Mouse (Mus musculus) CH12.LX (cell line): ENCODE measurements at regions not wholly inside any gene's neighbourhood (a gene's known extent, or its start where the extent isn't known, plus 50 kb on each side); places are given as distances from the start of the nearest gene placed in this dataset.

Source experiments
- DNase-seq: peaks from one replicate; pipeline ENCODE4 v3.0.0-alpha.2; 2013; ENCODE audit errors: extremely low read depth
- H3K27ac ChIP-seq: 2 replicates; pipeline ENCODE4 v1.5.1; 2012; ENCODE audit warnings: low read depth, mild to moderate bottlenecking, control low read depth, moderate library complexity; ENCODE audit not compliant: insufficient read depth
- H3K27me3 ChIP-seq: replicated peaks from 2 replicates; pipeline ENCODE3; 2012; ENCODE audit warnings: inconsistent platforms
- H3K36me3 ChIP-seq, 2 experiments: replicated peaks in 1 of 2; 2 replicates each; pipeline versions ENCODE3 to v1.6.1; 2012; ENCODE audit warnings: inconsistent platforms in 1 of 2, low read length in 1 of 2, mild to moderate bottlenecking in 1 of 2, mixed read lengths in 1 of 2, moderate library complexity in 1 of 2; ENCODE audit not compliant: control insufficient read depth in 1 of 2, insufficient read depth in 1 of 2
- H3K4me1 ChIP-seq, 2 experiments: 2 replicates each; pipeline ENCODE4 v1.6.1; 2012; ENCODE audit warnings: inconsistent platforms in 1 of 2, moderate library complexity in 1 of 2; ENCODE audit not compliant: insufficient read depth in 2 of 2, control insufficient read depth in 1 of 2
- H3K4me2 ChIP-seq: 2 replicates; pipeline ENCODE4 v1.6.1; 2012; ENCODE audit warnings: low read depth, mild to moderate bottlenecking, control low read depth; ENCODE audit not compliant: poor library complexity, insufficient read depth, severe bottlenecking
- H3K4me3 ChIP-seq, 3 experiments: fragments of 150-350 bp in 1 of 3; sonication (generic) in 1 of 3; replicated peaks in 1 of 3; 2 replicates each; pipeline versions ENCODE3 to v1.5.1; 2011 to 2012; ENCODE audit warnings: low read depth in 2 of 3, low read length in 2 of 3, mild to moderate bottlenecking in 2 of 3, moderate library complexity in 2 of 3, control low read depth in 1 of 3, improper control_type of control experiment in 1 of 3, inconsistent platforms in 1 of 3, mixed read lengths in 1 of 3; ENCODE audit not compliant: poor library complexity in 1 of 3
- H3K79me2 ChIP-seq: replicated peaks from 2 replicates; pipeline ENCODE4 v1.6.1; 2012; ENCODE audit warnings: mild to moderate bottlenecking, moderate library complexity; ENCODE audit not compliant: control insufficient read depth, poor library complexity, insufficient read depth, severe bottlenecking; ENCODE audit errors: extremely low read depth
- H3K9ac ChIP-seq: 2 replicates; pipeline ENCODE4 v1.6.1; 2012; ENCODE audit warnings: low read depth, mild to moderate bottlenecking, control low read depth, moderate library complexity; ENCODE audit not compliant: insufficient read depth
- H3K9me3 ChIP-seq: replicated peaks from 2 replicates; pipeline ENCODE3; 2012; ENCODE audit warnings: low read length, inconsistent platforms, mixed read lengths
- BHLHE40 ChIP-seq: IDR thresholded peaks from 2 replicates; pipeline ENCODE4 v1.6.1; 2011; ENCODE audit warnings: mild to moderate bottlenecking, low read depth, low read length, improper control_type of control experiment
- CHD2 ChIP-seq: IDR thresholded peaks from 2 replicates; pipeline ENCODE4 v1.6.1; 2011; ENCODE audit warnings: low read length, improper control_type of control experiment
- E2F4 ChIP-seq: IDR thresholded peaks from 2 replicates; pipeline ENCODE4 v1.6.1; 2011; ENCODE audit warnings: low read depth, low read length, improper control_type of control experiment; ENCODE audit not compliant: insufficient replicate concordance
- EP300 ChIP-seq: IDR thresholded peaks from 2 replicates; pipeline ENCODE4 v1.6.1; 2011; ENCODE audit warnings: low read length, improper control_type of control experiment
- ETS1 ChIP-seq: conservative IDR thresholded peaks from 2 replicates; pipeline ENCODE4 v1.6.1; 2012; ENCODE audit warnings: low read depth, mild to moderate bottlenecking, inconsistent platforms, low read length, improper control_type of control experiment, moderate library complexity
- IRF4 ChIP-seq: IDR thresholded peaks from 2 replicates; pipeline ENCODE4 v1.6.1; 2014; ENCODE audit warnings: low read depth, mild to moderate bottlenecking, inconsistent platforms, low read length, improper control_type of control experiment
- JUN ChIP-seq: IDR thresholded peaks from 2 replicates; pipeline ENCODE4 v1.6.1; 2011; ENCODE audit warnings: low read depth, mild to moderate bottlenecking, low read length, improper control_type of control experiment, moderate library complexity; ENCODE audit not compliant: insufficient read depth
- JUND ChIP-seq: conservative IDR thresholded peaks from 2 replicates; pipeline ENCODE4 v1.6.1; 2011; ENCODE audit warnings: low read depth, low read length, improper control_type of control experiment
- MAX ChIP-seq: IDR thresholded peaks from 2 replicates; pipeline ENCODE4 v1.6.1; 2011; ENCODE audit warnings: low read length, improper control_type of control experiment
- MAZ ChIP-seq: IDR thresholded peaks from 2 replicates; pipeline ENCODE4 v1.6.1; 2012; ENCODE audit warnings: low read depth, mild to moderate bottlenecking, inconsistent platforms, low read length, improper control_type of control experiment, moderate library complexity
- MEF2A ChIP-seq: IDR thresholded peaks from 2 replicates; pipeline ENCODE4 v1.6.1; 2014; ENCODE audit warnings: low read depth, mild to moderate bottlenecking, inconsistent platforms, low read length, improper control_type of control experiment, borderline replicate concordance
- MYC ChIP-seq: IDR thresholded peaks from 2 replicates; pipeline ENCODE4 v1.6.1; 2011; ENCODE audit warnings: low read depth, mild to moderate bottlenecking, improper control_type of control experiment, low read length
- NRF1 ChIP-seq: IDR thresholded peaks from 2 replicates; pipeline ENCODE4 v1.6.1; 2014; ENCODE audit warnings: low read depth, mild to moderate bottlenecking, inconsistent platforms, low read length, improper control_type of control experiment, moderate library complexity
- RAD21 ChIP-seq: IDR thresholded peaks from 2 replicates; pipeline ENCODE4 v1.6.1; 2011; ENCODE audit warnings: low read depth, mild to moderate bottlenecking, low read length, improper control_type of control experiment, moderate library complexity
- RCOR1 ChIP-seq: conservative IDR thresholded peaks from 2 replicates; pipeline ENCODE4 v1.6.1; 2012; ENCODE audit warnings: low read depth, mild to moderate bottlenecking, inconsistent platforms, low read length, improper control_type of control experiment
- SMC3 ChIP-seq: IDR thresholded peaks from 2 replicates; pipeline ENCODE4 v1.6.1; 2011; ENCODE audit warnings: low read depth, low read length, improper control_type of control experiment
- USF2 ChIP-seq: conservative IDR thresholded peaks from 2 replicates; pipeline ENCODE4 v1.6.1; 2011; ENCODE audit warnings: low read depth, low read length, improper control_type of control experiment
- dilution Hi-C: fragments of 300-500 bp; cut with MboI; formaldehyde crosslinking; loops from 2 replicates; pipeline ENCODE4 v1.14.3; 2020; ENCODE audit warnings: low sequenced_read_pairs; ENCODE audit not compliant: extremely low pct_unique_long_range_greater_than_20kb, extremely low pct_ligation_motif_present
- in situ Hi-C: fragments of 300-500 bp; cut with MboI; formaldehyde crosslinking; loops from 3 replicates; pipeline ENCODE4 v1.14.3; 2019; ENCODE audit warnings: low sequenced_read_pairs, low pct_ligation_motif_present, low pct_unique_long_range_greater_than_20kb, mixed read lengths

DNA sequence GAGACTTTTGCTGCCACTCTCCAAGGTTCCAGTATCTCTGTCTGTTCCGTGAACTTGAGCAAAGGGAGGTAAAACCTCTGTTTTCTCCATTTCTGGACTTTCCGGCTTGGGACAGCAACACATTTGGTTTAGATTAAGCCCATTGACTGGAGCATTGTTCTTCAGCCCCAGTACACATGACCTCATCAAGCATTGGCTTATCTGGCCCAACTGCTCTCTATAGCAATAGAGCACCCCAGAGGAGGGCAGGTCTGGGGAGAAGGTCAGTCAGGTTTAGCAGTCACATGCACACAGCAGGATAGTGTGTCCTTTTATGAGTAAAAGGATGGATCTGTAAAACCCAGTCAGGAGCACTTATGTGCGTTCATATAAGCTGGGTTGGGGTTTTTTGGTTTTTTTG is 268.1 kb upstream of the Mpped2 start:
- no peak overlapping the region for H3K4me3 ChIP-seq
- no peak overlapping the region for H3K4me2 ChIP-seq
- no peaks in the 10 kb centered on the region for H3K4me1 ChIP-seq
- H3K27me3 ChIP-seq: no peaks in the 10 kb centered on the region
- peaks cover 52% of the 10 kb centered on the region for H3K9me3 ChIP-seq
- no peaks in the 10 kb centered on the region for H3K79me2 ChIP-seq
- TF ChIP-seq USF2 (no peak), ETS1 (no peak)
- H3K36me3 ChIP-seq: no peaks in the 10 kb centered on the region
- in situ Hi-C loops (no loop called here), dilution Hi-C loops (no loop called here)
- H3K27ac ChIP-seq: no peak overlapping the region
- no peak for DNase-seq
- no peak overlapping the region for H3K9ac ChIP-seq

DNA sequence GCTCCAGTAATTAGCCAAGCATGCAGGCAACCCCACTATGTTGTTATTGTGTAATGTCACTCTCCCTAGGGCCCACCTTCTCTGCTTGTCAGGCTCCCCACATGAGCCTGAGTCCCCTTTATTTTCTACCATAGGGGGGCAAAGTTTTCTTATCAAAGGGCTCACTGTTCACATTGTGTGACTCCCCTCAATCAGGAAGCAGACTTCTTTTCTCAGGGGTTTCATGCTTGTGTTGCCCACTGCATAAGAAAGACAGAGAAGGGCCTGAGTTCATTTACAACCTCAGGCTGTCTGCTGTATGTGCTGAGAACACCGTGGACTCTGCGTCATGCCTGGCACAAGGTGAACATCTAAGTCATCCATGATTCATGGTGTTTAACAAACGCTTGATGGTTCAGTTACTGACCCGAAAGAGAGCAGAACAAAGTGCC is 267.6 kb upstream of the Mpped2 start:
- Histone ChIP-seq H3K9me3 (peaks cover 51% of the 10 kb centered on the region), H3K4me1 (no peaks in the 10 kb centered on the region), H3K79me2 (no peaks in the 10 kb centered on the region), H3K9ac (no peak overlapping the region), H3K27me3 (no peaks in the 10 kb centered on the region), H3K36me3 (no peaks in the 10 kb centered on the region), H3K4me3 (no peak overlapping the region), H3K4me2 (no peak overlapping the region), H3K27ac (no peak overlapping the region)
- dilution Hi-C loops: no loop called here
- TF ChIP-seq MEF2A (no peak), EP300 (no peak), CHD2 (no peak)
- no peak for DNase-seq
- in situ Hi-C loops: no loop called here

DNA sequence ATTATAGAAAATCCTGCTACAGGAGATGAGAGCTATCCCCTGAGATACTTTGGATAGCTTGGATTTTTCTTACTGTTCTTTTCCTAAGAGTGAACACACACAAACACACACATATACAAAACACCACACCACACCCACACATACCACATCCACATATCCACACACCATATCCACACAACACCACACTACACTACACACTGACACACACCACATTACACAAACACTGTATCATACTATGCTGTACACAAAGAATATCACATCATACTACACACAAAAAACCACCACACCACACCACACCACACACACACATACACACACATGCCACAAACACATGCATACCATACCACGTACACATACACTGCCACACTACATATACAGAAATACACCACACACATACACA is 267.1 kb upstream of the Mpped2 start:
- in situ Hi-C loops (no loop called here), dilution Hi-C loops (no loop called here)
- no peak overlapping the region for H3K4me2 ChIP-seq
- TF ChIP-seq BHLHE40 (no peak), IRF4 (no peak), MEF2A (no peak), NRF1 (no peak), ETS1 (no peak), RCOR1 (no peak), MAX (no peak), E2F4 (no peak), JUN (no peak), RAD21 (no peak), MYC (no peak), JUND (no peak), EP300 (no peak), MAZ (no peak), SMC3 (no peak)
- no peak overlapping the region for H3K9ac ChIP-seq
- no peak overlapping the region for H3K4me3 ChIP-seq
- H3K27ac ChIP-seq: no peak overlapping the region
- H3K27me3 ChIP-seq: no peaks in the 10 kb centered on the region
- H3K79me2 ChIP-seq: no peaks in the 10 kb centered on the region
- H3K36me3 ChIP-seq: no peaks in the 10 kb centered on the region
- DNase-seq: no peak
- H3K4me1 ChIP-seq: no peaks in the 10 kb centered on the region
- peaks cover 54% of the 10 kb centered on the region for H3K9me3 ChIP-seq
